Mouse (Mus musculus): ENCODE results near the gene Bcap29.

DNA sequence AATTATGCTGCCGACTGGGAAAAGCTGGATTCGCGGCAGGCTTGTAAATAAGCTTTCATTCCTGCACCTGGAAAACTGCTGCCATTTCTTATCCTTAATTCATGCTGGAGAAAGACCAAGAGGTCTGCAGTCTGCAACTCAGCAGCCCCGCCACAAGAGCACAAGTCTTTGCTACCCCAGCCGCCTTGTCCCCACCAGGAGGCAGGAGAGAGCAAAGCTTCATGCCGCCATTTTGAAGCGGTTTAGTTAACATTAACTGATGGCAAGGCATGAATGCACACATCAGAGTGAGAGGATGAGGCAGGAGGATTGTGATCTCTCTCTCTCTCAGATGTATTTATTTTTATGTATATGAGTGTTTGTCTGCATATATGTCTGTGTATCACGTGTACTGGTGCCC, 14.4 kb downstream of the Bcap29 start:
- no peak for TF ChIP-seq ZC3H11A (IDR thresholded peaks at IDR 0.05; ENCODE audit: borderline replicate concordance, low read depth, low read length)
- no peak for TF ChIP-seq MAFK (IDR thresholded peaks at IDR 0.05; ENCODE audit: insufficient read depth, low read depth, low read length)
